Mouse (Mus musculus): ENCODE results near the gene Kif7. TPM values are rescaled to one million over a fixed set of nuclear protein-coding genes. Genes with fewer than 3 reads are reported as not detected.

The Kif7 gene
- polyA plus RNA-seq, 1 experiment from 2014 or later = 5.9 TPM

DNA sequence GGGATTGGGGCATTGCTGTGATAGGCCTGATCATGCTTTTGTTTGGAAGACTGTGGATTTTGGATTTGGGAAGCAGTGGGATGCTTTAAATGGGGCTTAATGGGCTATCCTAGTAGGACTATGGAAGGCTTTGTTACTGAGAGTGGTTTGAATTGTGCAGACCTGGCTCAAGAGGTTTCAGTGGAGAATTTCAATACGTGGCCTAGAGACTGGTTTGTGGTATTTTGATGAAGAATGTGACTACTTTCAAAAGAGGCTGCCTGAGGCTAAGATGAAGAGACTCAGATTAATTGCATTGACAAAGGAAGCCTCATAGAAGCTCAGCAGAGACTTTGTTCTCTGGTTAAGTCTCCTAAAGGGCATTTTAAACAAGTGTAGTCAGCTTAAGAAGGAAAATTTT, 60.9 kb downstream of the Kif7 start:
- Histone ChIP-seq H3K4me1 (ENCODE audit: control insufficient read depth, insufficient read depth, low read length) (no peaks in the 10 kb centered on the region), H3K27me3 (ENCODE audit: control insufficient read depth, insufficient read depth, low read length) (no peaks in the 10 kb centered on the region), H3K9me3 (ENCODE audit: control insufficient read depth, low read length) (no peaks in the 10 kb centered on the region), H3K27ac (ENCODE audit: low read depth, low read length) (no peak overlapping the region), H3K4me3 (ENCODE audit: low read length) (no peak overlapping the region), H3K4me2 (replicated peaks; ENCODE audit: low read depth, low read length) (no peak overlapping the region), H3K36me3 (ENCODE audit: control insufficient read depth, insufficient read depth, low read length) (no peaks in the 10 kb centered on the region), H3K9ac (ENCODE audit: low read depth, low read length) (no peak overlapping the region)
- ATAC-seq (ENCODE audit: low FRiP score, low TSS enrichment) = no peak
- 41% methylated on average over 1 of the region's 1 CpGs for WGBS

DNA sequence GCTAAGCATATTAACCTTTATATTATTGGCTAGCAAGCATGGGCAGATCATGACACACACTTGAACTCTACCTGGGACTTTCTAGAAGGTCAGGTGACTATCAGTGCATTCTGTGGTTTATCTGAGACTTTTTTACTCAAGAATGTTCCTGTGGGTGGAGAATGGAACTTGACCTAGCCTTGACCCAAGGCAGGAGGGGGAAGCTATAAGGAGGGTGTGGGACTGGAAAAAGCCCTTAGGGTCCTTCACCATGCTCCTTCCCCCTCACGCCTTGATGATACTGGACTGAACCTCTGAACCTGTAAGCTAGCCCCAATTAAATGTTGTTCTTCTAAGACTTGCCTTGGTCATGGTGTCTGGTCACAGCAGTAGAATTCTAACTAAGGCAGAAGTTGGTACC, 61.3 kb downstream of the Kif7 start:
- Histone ChIP-seq H3K4me3 (ENCODE audit: low read length) (no peak overlapping the region), H3K4me2 (replicated peaks; ENCODE audit: low read depth, low read length) (no peak overlapping the region), H3K27ac (ENCODE audit: low read depth, low read length) (no peak overlapping the region), H3K36me3 (ENCODE audit: control insufficient read depth, insufficient read depth, low read length) (no peaks in the 10 kb centered on the region), H3K9me3 (ENCODE audit: control insufficient read depth, low read length) (no peaks in the 10 kb centered on the region), H3K27me3 (ENCODE audit: control insufficient read depth, insufficient read depth, low read length) (no peaks in the 10 kb centered on the region), H3K4me1 (ENCODE audit: control insufficient read depth, insufficient read depth, low read length) (no peaks in the 10 kb centered on the region), H3K9ac (ENCODE audit: low read depth, low read length) (no peak overlapping the region)
- no peak for ATAC-seq (ENCODE audit: low FRiP score, low TSS enrichment)
- 61% methylated on average over 1 of the region's 1 CpGs for WGBS

DNA sequence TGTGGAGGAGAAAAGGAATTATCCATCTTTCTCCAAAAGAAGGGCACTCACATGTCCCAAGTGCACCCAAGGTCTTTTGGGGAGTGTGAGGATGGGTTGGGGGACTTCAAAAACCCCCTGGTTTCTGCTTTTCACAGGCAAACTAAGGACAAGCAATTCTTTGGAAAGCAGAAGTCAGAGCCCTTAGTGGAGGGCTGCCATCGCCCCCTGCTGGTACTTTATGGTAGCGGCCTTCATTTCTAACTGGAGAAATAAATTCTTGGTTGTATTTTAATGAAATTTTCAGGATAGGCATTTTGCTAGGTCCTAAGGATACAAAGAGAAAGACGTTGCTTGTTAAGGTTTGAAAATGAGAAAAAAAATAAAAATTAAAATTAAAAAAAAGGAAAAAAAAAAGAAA, 66.5 kb downstream of the Kif7 start:
- WGBS = 10% methylated on average over 3 of the region's 3 CpGs

More for the DNA sequence above, 66.5 kb downstream of the Kif7 start:
- no peaks in the 10 kb centered on the region for H3K36me3 ChIP-seq (ENCODE audit: control insufficient read depth, insufficient read depth, low read length)
- H3K4me3 ChIP-seq (ENCODE audit: low read length) = no peak overlapping the region
- no peak for ATAC-seq (ENCODE audit: low FRiP score, low TSS enrichment)
- no peak overlapping the region for H3K27ac ChIP-seq (ENCODE audit: low read depth, low read length)
- no peak overlapping the region for H3K4me2 ChIP-seq (replicated peaks; ENCODE audit: low read depth, low read length)
- no peak overlapping the region for H3K9ac ChIP-seq (ENCODE audit: low read depth, low read length)
- no peaks in the 10 kb centered on the region for H3K9me3 ChIP-seq (ENCODE audit: control insufficient read depth, low read length)
- no peaks in the 10 kb centered on the region for H3K27me3 ChIP-seq (ENCODE audit: control insufficient read depth, insufficient read depth, low read length)
- no peaks in the 10 kb centered on the region for H3K4me1 ChIP-seq (ENCODE audit: control insufficient read depth, insufficient read depth, low read length)

Other genes starting within 250 kb of the Kif7 start
- gene Polg, start 249.4 kb downstream of the Kif7 start, polyA plus RNA-seq (2014; fragmentation: Nextera tagmentation; extraction: Ambion mirVana) = 21.3 and 35.9 TPM in 2 replicates
- gene Rhcg, start 98.1 kb downstream of the Kif7 start, polyA plus RNA-seq (2014; fragmentation: Nextera tagmentation; extraction: Ambion mirVana) = 14.2 and 18.5 TPM in 2 replicates
- 12.9 and 17.0 TPM in 2 replicates for gene Ticrr, start 55.5 kb downstream of the Kif7 start, polyA plus RNA-seq (2014; fragmentation: Nextera tagmentation; extraction: Ambion mirVana)
- 0.07 TPM in 1 of 2 replicates, not detected in the other for gene Plin1, start 17.2 kb upstream of the Kif7 start, polyA plus RNA-seq (2014; fragmentation: Nextera tagmentation; extraction: Ambion mirVana)
- 7.4 and 8.0 TPM in 2 replicates for gene Pex11a, start 27.4 kb upstream of the Kif7 start, polyA plus RNA-seq (2014; fragmentation: Nextera tagmentation; extraction: Ambion mirVana)
- 0.32 and 0.36 TPM in 2 replicates for gene Wdr93, start 27.4 kb upstream of the Kif7 start, polyA plus RNA-seq (2014; fragmentation: Nextera tagmentation; extraction: Ambion mirVana)
- not detected in 2 replicates for gene Mesp1, start 78.1 kb upstream of the Kif7 start, polyA plus RNA-seq (2014; fragmentation: Nextera tagmentation; extraction: Ambion mirVana)
- gene Mesp2, start 95.0 kb upstream of the Kif7 start, polyA plus RNA-seq (2014; fragmentation: Nextera tagmentation; extraction: Ambion mirVana) = 0.57 and 0.64 TPM in 2 replicates
- gene Anpep, start 145.3 kb upstream of the Kif7 start, polyA plus RNA-seq (2014; fragmentation: Nextera tagmentation; extraction: Ambion mirVana) = 23.7 and 39.0 TPM in 2 replicates
- gene Ap3s2, start 204.9 kb upstream of the Kif7 start, polyA plus RNA-seq (2014; fragmentation: Nextera tagmentation; extraction: Ambion mirVana) = 33.9 and 39.3 TPM in 2 replicates
- gene Arpin, start 219.6 kb upstream of the Kif7 start, polyA plus RNA-seq (2014; fragmentation: Nextera tagmentation; extraction: Ambion mirVana) = 28.5 and 35.5 TPM in 2 replicates

All from kidney, embryonic 14.5 days (tissue).